Mouse (Mus musculus) C2C12 (cell line): Measurements from ENCODE around the gene Ccdc121.

ENCODE experiments used
- CTCF ChIP-seq: IDR thresholded peaks from one replicate; pipeline ENCODE4 v1.5.1; 2011; ENCODE audit not compliant: control insufficient read depth, insufficient read depth, insufficient read length
- MYOD1 ChIP-seq: IDR thresholded peaks from one replicate; pipeline ENCODE4 v1.6.1; 2011; ENCODE audit warnings: low read depth; ENCODE audit not compliant: control insufficient read depth, insufficient read length

GRCm38 (mm10) chr1:181476141-181476540 is 35.1 kb downstream of the Ccdc121 start:
- TF ChIP-seq CTCF (no peak), MYOD1 (no peak)
